27 mouse cellular contexts compared by ENCODE assay signal in the genomic region with DNA sequence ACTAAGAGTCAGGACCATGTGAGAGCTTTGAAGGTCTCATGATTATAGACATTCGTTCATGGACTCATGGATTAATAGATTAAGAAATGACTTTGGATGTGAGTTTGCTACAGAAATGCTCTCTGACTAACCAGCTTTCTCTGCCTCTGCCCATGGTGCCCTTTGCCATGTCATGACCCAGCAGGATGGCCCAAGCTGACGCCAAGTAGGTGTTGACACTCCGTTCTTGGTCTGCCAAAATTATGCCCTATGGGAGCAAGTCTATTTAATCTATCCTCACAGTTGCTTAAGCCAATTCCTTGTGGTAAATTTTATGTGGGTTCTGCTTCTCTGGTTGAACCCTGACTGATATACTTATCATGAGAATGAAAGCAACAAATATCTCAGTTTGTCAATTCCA.
DNase-seq lines count a peak whose midpoint lies in the region; ATAC-seq and TF ChIP-seq lines count a peak whose summit lies in the region.
"Had no signal": no experiment of that assay in that cellular context is flagged by ENCODE, and none has a peak within 500 bp of the region (broad histone marks: within the 10 kb centered on the region; RNA-seq: fewer than 3 reads in every experiment).

No protein-coding gene starts in this region.

- no peak overlapping the region for H3K4me2 ChIP-seq in midbrain, embryonic 13.5 days (replicated peaks)
- H3K4me2 ChIP-seq: embryonic facial prominence, embryonic 15.5 days; forebrain, embryonic 13.5 days; heart, embryonic 15.5 days; hindbrain, embryonic 14.5 days; limb, embryonic 15.5 days; lung, embryonic 14.5 days; midbrain, embryonic 11.5 days; neural tube, embryonic 12.5 days; stomach, embryonic 15.5 days had no signal

- intact Hi-C loops in gastrocnemius, postnatal 36 days (cut with DNase I), result loop anchor here (5.0 kb wide), 1 partner anchor 47 kb away; no protein-coding TSS in a partner anchor

- no peaks in the 10 kb centered on the region for H3K9me3 ChIP-seq in midbrain, embryonic 13.5 days
- H3K9me3 ChIP-seq: embryonic facial prominence, embryonic 10.5 days; embryonic facial prominence, embryonic 15.5 days; forebrain, embryonic 13.5 days; heart, embryonic 10.5 days; heart, embryonic 15.5 days; limb, embryonic 15.5 days; neural tube, embryonic 12.5 days; stomach, embryonic 15.5 days had no signal

- no peak overlapping the region for H3K4me3 ChIP-seq in layer of hippocampus, adult 2 months
- H3K4me3 ChIP-seq in brown adipose tissue, adult 24 weeks (ENCODE audit: insufficient read depth, low read depth, low read length), result no peak overlapping the region
- H3K4me3 ChIP-seq in midbrain, embryonic 13.5 days (replicated peaks), result no peak overlapping the region
- H3K4me3 ChIP-seq: embryonic facial prominence, embryonic 10.5 days; embryonic facial prominence, embryonic 15.5 days; forebrain, embryonic 13.5 days; heart, embryonic 10.5 days; heart, embryonic 15.5 days; left cerebral cortex, adult 2 months; limb, embryonic 15.5 days; myocyte; neural tube, embryonic 12.5 days; stomach, embryonic 15.5 days had no signal

- no peaks in the 10 kb centered on the region for H3K4me1 ChIP-seq in brown adipose tissue, adult 24 weeks (ENCODE audit: control insufficient read depth, insufficient read depth, insufficient read length, low read length)
- no peaks in the 10 kb centered on the region for H3K4me1 ChIP-seq in midbrain, embryonic 13.5 days (replicated peaks)
- H3K4me1 ChIP-seq: embryonic facial prominence, embryonic 10.5 days; embryonic facial prominence, embryonic 15.5 days; forebrain, embryonic 13.5 days; heart, embryonic 10.5 days; heart, embryonic 15.5 days; limb, embryonic 15.5 days; neural tube, embryonic 12.5 days; stomach, embryonic 15.5 days had no signal

- peak; percentile 43 for DNase-seq in gastrocnemius, adult 18-20 months (ENCODE audit: low spot score)
- DNase-seq in gastrocnemius, postnatal 36 days, result no peak
- no peak for DNase-seq in layer of hippocampus, adult 2 months (ENCODE audit: low spot score in 2 of 2)
- no peak for DNase-seq in layer of hippocampus, adult 9-10 months (ENCODE audit: low spot score)
- peak; percentile 92 for DNase-seq in adipocyte (ENCODE audit: low spot score)
- DNase-seq in right cerebral cortex, adult 18-20 months, result no peak
- DNase-seq: cerebellum, adult 8-10 months; cerebellum, postnatal 25 days; kidney, postnatal 14 days; thymus, postnatal 14 days had no signal

- no peak for ATAC-seq in midbrain, embryonic 13.5 days
- ATAC-seq: forebrain, embryonic 13.5 days; intestine, postnatal 0 days had no signal

- H3K9ac ChIP-seq in midbrain, embryonic 13.5 days (replicated peaks), result no peak overlapping the region
- H3K9ac ChIP-seq: embryonic facial prominence, embryonic 15.5 days; forebrain, embryonic 13.5 days; heart, embryonic 15.5 days; hindbrain, embryonic 14.5 days; limb, embryonic 15.5 days; liver, embryonic 14.5 days; lung, embryonic 14.5 days; neural tube, embryonic 12.5 days; stomach, embryonic 15.5 days had no signal

- H3K36me3 ChIP-seq in midbrain, embryonic 13.5 days, result no peaks in the 10 kb centered on the region
- H3K36me3 ChIP-seq: embryonic facial prominence, embryonic 10.5 days; embryonic facial prominence, embryonic 15.5 days; heart, embryonic 10.5 days; heart, embryonic 15.5 days; limb, embryonic 15.5 days; neural tube, embryonic 12.5 days; stomach, embryonic 15.5 days had no signal

- H3K27me3 ChIP-seq in midbrain, embryonic 13.5 days, result no peaks in the 10 kb centered on the region
- H3K27me3 ChIP-seq: embryonic facial prominence, embryonic 15.5 days; forebrain, embryonic 13.5 days; heart, embryonic 15.5 days; limb, embryonic 15.5 days; neural tube, embryonic 12.5 days; stomach, embryonic 15.5 days had no signal

- 89% methylated on average over 3 of the region's 3 CpGs for WGBS in midbrain, embryonic 13.5 days

- no peak for TF ChIP-seq CTCF in layer of hippocampus, adult 2 months (conservative IDR thresholded peaks at IDR 0.05)

- H3K27ac ChIP-seq in layer of hippocampus, adult 2 months, result peak overlapping the region; percentile 85; the same call in 1 of the 2 replicates
- H3K27ac ChIP-seq in brown adipose tissue, adult 24 weeks (replicated peaks; ENCODE audit: low read depth, low read length), result peak overlapping the region; percentile 73; the same call in 1 of the 2 replicates
- H3K27ac ChIP-seq in midbrain, embryonic 13.5 days, result no peak overlapping the region
- H3K27ac ChIP-seq: embryonic facial prominence, embryonic 10.5 days; embryonic facial prominence, embryonic 15.5 days; forebrain, embryonic 13.5 days; heart, embryonic 10.5 days; heart, embryonic 15.5 days; hindbrain, embryonic 14.5 days; left cerebral cortex, adult 2 months; limb, embryonic 15.5 days; liver, embryonic 14.5 days; neural tube, embryonic 12.5 days; stomach, embryonic 15.5 days had no signal

Comparison
In these comparisons a context has a peak if more than half of its experiments do, and no peak if none do; other contexts are left out.
1. DNase-seq: peak in gastrocnemius, adult 18-20 months (single experiment) and adipocyte (single experiment); none in gastrocnemius, postnatal 36 days (0 of 2), layer of hippocampus, adult 2 months (0 of 2), layer of hippocampus, adult 9-10 months (single experiment) and right cerebral cortex, adult 18-20 months (single experiment).